Comparison of ENCODE assay signal across 16 mouse cellular contexts in the genomic region with DNA sequence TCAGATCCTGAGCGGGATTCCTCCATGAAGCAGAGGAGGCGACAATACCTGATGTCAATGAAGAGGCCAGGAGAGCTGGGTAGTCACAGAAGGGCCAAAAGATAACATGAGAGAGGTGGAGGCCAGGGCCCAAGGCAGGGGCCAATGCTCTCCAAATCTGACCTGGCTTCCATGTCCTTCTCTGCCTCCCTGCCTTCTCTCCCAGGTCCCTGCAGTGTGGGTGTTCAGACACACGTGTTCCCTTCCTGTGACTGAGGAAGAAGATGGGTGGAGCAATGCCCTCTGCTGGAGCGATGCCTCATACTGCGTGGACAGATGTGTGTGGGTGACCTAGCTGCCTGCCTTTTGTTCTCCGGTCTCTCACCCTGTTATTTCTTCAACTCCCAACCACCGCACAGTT.
DNase-seq lines count a peak whose midpoint lies in the region; ATAC-seq and TF ChIP-seq lines count a peak whose summit lies in the region.
"Had no signal": no experiment of that assay in that cellular context is flagged by ENCODE, and none has a peak within 500 bp of the region (broad histone marks: within the 10 kb centered on the region; RNA-seq: fewer than 3 reads in every experiment).

No protein-coding gene starts in this region.

- no peaks in the 10 kb centered on the region for H3K79me2 ChIP-seq in MEL (ENCODE audit: control insufficient read depth, insufficient read depth, low read length, poor library complexity)

- H3K4me3 ChIP-seq in lung, embryonic 14.5 days (ENCODE audit: low read depth, low read length): no peak overlapping the region
- H3K4me3 ChIP-seq in MEL (ENCODE audit: control insufficient read depth in 1 of 2, insufficient read depth in 1 of 2, low read depth in 2 of 2, low read length in 2 of 2): peak overlapping the region; percentile 7 to 27; a peak in 3 of 4 replicates
- H3K4me3 ChIP-seq: embryonic facial prominence, embryonic 13.5 days; hindbrain, embryonic 12.5 days; limb, embryonic 13.5 days; stomach, embryonic 15.5 days had no signal

- no peaks in the 10 kb centered on the region for H3K36me3 ChIP-seq in lung, embryonic 14.5 days (ENCODE audit: insufficient read depth)
- peaks cover 0 to 7% of the 10 kb centered on the region in 2 experiments; a peak in 2 of 4 replicates for H3K36me3 ChIP-seq in MEL (ENCODE audit: control insufficient read depth in 1 of 2, insufficient read depth in 2 of 2, low read length in 2 of 2)
- H3K36me3 ChIP-seq: embryonic facial prominence, embryonic 13.5 days; hindbrain, embryonic 12.5 days; limb, embryonic 13.5 days; stomach, embryonic 15.5 days had no signal

- no peak overlapping the region for H3K4me2 ChIP-seq in lung, embryonic 14.5 days
- H3K4me2 ChIP-seq: embryonic facial prominence, embryonic 13.5 days; hindbrain, embryonic 12.5 days; limb, embryonic 13.5 days; stomach, embryonic 15.5 days had no signal

- H3K4me1 ChIP-seq in lung, embryonic 14.5 days (ENCODE audit: insufficient read depth): no peaks in the 10 kb centered on the region
- peaks cover 2 to 10% of the 10 kb centered on the region in 2 experiments; a peak in 3 of 4 replicates for H3K4me1 ChIP-seq in MEL (ENCODE audit: control insufficient read depth in 1 of 2, insufficient read depth in 2 of 2, low read length in 2 of 2)
- H3K4me1 ChIP-seq: embryonic facial prominence, embryonic 13.5 days; hindbrain, embryonic 12.5 days; limb, embryonic 13.5 days; stomach, embryonic 15.5 days had no signal

- no peak overlapping the region for H3K9ac ChIP-seq in lung, embryonic 14.5 days
- H3K9ac ChIP-seq in MEL (ENCODE audit: control insufficient read depth, low read depth, low read length, poor library complexity, severe bottlenecking): peak overlapping the region; percentile 24
- H3K9ac ChIP-seq: embryonic facial prominence, embryonic 13.5 days; hindbrain, embryonic 12.5 days; limb, embryonic 13.5 days; stomach, embryonic 15.5 days had no signal

- H3K9me3 ChIP-seq in lung, embryonic 14.5 days (ENCODE audit: low read depth, low read length): no peaks in the 10 kb centered on the region
- no peaks in the 10 kb centered on the region for H3K9me3 ChIP-seq in MEL (replicated peaks; ENCODE audit: insufficient read depth, low read length)
- H3K9me3 ChIP-seq: embryonic facial prominence, embryonic 13.5 days; hindbrain, embryonic 12.5 days; limb, embryonic 13.5 days; stomach, embryonic 15.5 days had no signal

- no peak for DNase-seq in lung, embryonic 14.5 days
- DNase-seq in lung, postnatal 4 days: no peak
- DNase-seq in MEL (ENCODE audit: low read depth, low spot score): peak; percentile 53
- peak; percentile 33 for DNase-seq in liver
- DNase-seq in B cell, adult 2 months: no peak
- DNase-seq: adrenal gland, postnatal 10 days; cerebellum, adult 8-10 months; gastrocnemius, postnatal 10 days; kidney, postnatal 10 days; thymus, postnatal 36 days had no signal

- 0 out of 2 replicates have a peak, but pooled peaks have one; percentile 9 for TF ChIP-seq CTCF in lung, embryonic 14.5 days (IDR thresholded peaks at IDR 0.05; ENCODE audit: low read depth)
- peak in 2 of 3 experiments; percentile 2 to 4; a peak in 1 of 6 replicates for TF ChIP-seq CTCF in MEL (IDR thresholded peaks at IDR 0.05 in 2 of 3, conservative IDR thresholded peaks at IDR 0.05 in 1 of 3; ENCODE audit: control insufficient read depth in 1 of 3, insufficient read depth in 1 of 3, low read depth in 2 of 3, low read length in 3 of 3, poor library complexity in 1 of 3, severe bottlenecking in 1 of 3)

- no peak for ATAC-seq in lung, embryonic 14.5 days (ENCODE audit: insufficient read depth)
- ATAC-seq in megakaryocyte-erythroid progenitor cell, adult 5-6 weeks (replicated peaks; ENCODE audit: low FRiP score, low TSS enrichment, poor library complexity, severe bottlenecking): peak; percentile 41; the same call in 1 of the 2 replicates
- ATAC-seq in cerebellum, adult (ENCODE audit: insufficient number of reproducible peaks, low FRiP score, low TSS enrichment): no peak

- no peak for TF ChIP-seq RAD21 in MEL (IDR thresholded peaks at IDR 0.05; ENCODE audit: low read depth, low read length)

- WGBS in lung, embryonic 14.5 days: 67% methylated on average over 7 of the region's 7 CpGs

- no peaks in the 10 kb centered on the region for H3K27me3 ChIP-seq in lung, embryonic 14.5 days (ENCODE audit: insufficient read depth, low read length)
- H3K27me3 ChIP-seq in MEL (ENCODE audit: control insufficient read depth in 1 of 2, insufficient read depth in 2 of 2, low read length in 2 of 2): no peaks in the 10 kb centered on the region; a peak in 1 of 4 replicates
- H3K27me3 ChIP-seq: embryonic facial prominence, embryonic 13.5 days; hindbrain, embryonic 12.5 days; limb, embryonic 13.5 days; stomach, embryonic 15.5 days had no signal

- TF ChIP-seq EP300 in MEL (IDR thresholded peaks at IDR 0.05; ENCODE audit: low read depth in 1 of 2, low read length in 2 of 2): no peak

- H3K27ac ChIP-seq in lung, embryonic 14.5 days (ENCODE audit: low read depth): no peak overlapping the region
- H3K27ac ChIP-seq in MEL (ENCODE audit: control insufficient read depth, low read depth, low read length): no peak overlapping the region
- H3K27ac ChIP-seq: embryonic facial prominence, embryonic 13.5 days; hindbrain, embryonic 12.5 days; limb, embryonic 13.5 days; stomach, embryonic 15.5 days had no signal

- TF ChIP-seq POLR2A in MEL (IDR thresholded peaks at IDR 0.05; ENCODE audit: control insufficient read depth in 1 of 2, insufficient read depth in 1 of 2, low read depth in 1 of 2, low read length in 2 of 2, poor library complexity in 1 of 2): no peak

TF ChIP-seq in MEL, 35 proteins besides CTCF, POLR2A, EP300 and RAD21:
- TF ChIP-seq MYC (IDR thresholded peaks at IDR 0.05; ENCODE audit: low read depth, low read length) (0 out of 2 replicates have a peak, but pooled peaks have one; percentile 50), MXI1 (IDR thresholded peaks at IDR 0.05; ENCODE audit: low read depth, low read length) (peak; percentile 23; the same call in 1 of the 2 replicates), MAX (IDR thresholded peaks at IDR 0.05; ENCODE audit: low read length) (peak; percentile 44; the same call in 1 of the 2 replicates), USF1 (IDR thresholded peaks at IDR 0.05; ENCODE audit: low read depth, low read length) (0 out of 2 replicates have a peak, but pooled peaks have one; percentile 23), TBP (IDR thresholded peaks at IDR 0.05; ENCODE audit: low read depth, low read length) (no peak), SMC3 (IDR thresholded peaks at IDR 0.05; ENCODE audit: low read depth, low read length) (no peak)

Comparison
In these comparisons a context has a peak if more than half of its experiments do, and no peak if none do; other contexts are left out.
1. DNase-seq: peak in MEL (single experiment) and liver (single experiment); none in lung, embryonic 14.5 days (single experiment), lung, postnatal 4 days (0 of 2) and B cell, adult 2 months (0 of 2).